Mouse (Mus musculus): ENCODE measurements around the gene Tmx2.
A peak's percentile ranks its signal among the peaks of the same experiment; 100 is the strongest.
"Not testable (repeated sequence)": the region's sequence is repeated elsewhere in the genome, so short reads cannot be mapped to it uniquely, and the experiment has no call there.

The Tmx2 gene

GRCm38 (mm10) chr2:84688080-84688844, 9.3 kb upstream of the Tmx2 start:
- DNase-seq (ENCODE audit: inconsistent age in 2 of 2, low spot score in 1 of 2) = no peak

DNA sequence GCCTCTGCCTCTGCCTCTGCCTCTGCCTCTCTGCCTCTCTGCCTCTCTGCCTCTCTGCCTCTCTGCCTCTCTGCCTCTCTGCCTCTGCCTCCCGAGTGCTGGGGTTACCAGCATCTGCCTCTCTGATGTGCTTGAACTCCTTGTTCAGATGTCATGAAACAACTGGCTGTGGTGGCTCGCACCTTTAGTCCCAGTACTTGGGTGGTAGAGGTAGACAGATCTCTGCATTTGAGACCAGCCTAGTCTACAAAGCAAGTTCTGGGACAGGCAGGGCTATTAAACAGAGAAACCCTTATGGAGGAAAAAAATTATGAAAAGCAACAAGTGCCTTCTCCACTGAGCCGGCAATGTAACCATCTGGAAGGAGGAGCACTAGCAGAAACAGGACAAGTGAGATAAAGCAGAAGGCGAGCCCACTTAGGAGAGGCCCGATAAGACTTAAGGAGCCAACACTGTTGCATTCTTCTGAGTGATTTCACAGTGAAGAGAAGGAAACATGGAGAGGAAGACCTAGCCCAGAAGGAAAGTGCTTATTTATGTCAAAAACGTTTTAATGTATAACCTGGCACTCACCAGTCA, 3.8 kb upstream of the Tmx2 start:
- no peak for DNase-seq (ENCODE audit: inconsistent age in 2 of 2, low spot score in 1 of 2)

DNA sequence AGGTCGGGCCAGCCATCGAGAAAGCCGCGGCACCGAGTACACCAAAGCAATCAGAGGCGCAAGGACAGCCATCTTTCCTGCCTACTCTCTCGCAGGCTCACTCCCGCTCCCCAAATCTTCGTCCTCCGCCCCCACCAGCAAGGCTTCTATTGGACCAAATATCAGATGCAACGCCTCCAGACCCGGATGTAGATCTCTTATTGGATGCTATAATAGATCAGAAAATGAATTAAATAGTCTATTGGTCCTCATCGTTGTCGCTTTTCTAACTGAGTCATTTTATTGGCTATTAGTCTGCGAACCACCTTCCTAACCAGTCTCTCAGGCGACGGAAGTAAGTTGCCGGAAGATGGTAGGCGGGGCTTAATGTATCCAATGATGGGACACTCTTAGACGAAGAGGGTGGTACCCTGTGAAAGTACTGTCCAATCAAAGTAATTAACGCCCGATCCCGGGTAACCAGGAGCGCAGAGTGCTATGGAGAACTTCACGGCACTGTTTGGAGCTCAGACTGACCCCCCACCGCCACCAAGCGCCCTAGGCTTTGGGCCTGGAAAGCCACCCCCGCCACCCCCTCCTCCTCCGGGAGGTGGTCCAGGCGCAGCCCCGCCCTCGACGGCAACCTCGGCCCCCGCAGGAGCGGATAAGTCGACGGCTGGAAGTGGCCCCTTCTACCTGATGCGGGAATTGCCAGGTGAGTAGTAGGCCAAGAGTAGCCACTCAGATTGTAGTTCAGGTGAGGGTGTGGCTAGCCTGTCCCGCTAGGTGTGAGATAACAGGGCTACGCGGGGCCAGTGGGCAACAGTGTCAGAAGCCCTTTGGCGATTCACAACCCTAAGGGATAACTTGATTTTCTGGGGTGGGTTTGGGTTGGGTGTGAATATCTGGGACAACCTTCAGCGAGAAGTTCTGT, 716 bp downstream of the Tmx2 start, which contains the start of the genes Gm28635 and Med19:
Gm28635 (minus strand) TSS at position 74 of the 913 bp plus-strand sequence.
Med19 (plus strand) TSS at position 435 of the 913 bp plus-strand sequence.
- DNase-seq (ENCODE audit: inconsistent age in 2 of 2, low spot score in 1 of 2) = peak; percentile 94 to 98

DNA sequence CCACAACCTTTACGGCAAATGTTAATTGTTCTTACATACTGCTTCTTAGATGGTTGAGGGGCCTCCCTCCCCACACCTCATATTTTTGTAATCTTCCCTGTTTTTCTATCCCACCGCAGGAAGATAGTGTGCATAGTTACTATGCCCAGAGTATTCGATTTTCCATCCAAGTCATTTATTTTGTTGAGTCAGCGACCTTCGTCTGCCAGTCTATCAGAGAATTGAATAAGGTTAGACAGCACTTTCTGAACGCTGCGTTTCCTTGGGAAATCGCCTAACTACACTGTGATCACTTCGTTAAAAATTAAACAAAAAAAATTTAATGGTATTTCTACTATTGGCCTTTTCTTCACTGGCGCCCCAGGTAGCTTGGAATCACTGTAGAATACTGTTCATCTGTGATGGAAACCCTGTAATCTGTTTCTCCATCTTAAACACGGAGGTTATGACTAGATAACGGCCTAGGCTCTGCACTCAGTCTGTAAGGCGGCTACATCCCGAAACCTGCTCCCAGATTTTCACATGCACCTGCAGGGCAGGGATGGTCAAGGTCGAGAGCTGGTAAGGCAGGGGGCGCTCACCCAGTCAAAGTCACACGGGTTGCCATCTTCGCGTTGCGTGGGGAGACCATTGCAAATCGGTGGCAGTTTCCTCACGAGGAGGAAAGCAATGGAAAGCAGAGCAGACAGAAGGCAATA, 1.5 kb downstream of the Tmx2 start:
- no peak for DNase-seq (ENCODE audit: inconsistent age in 2 of 2, low spot score in 1 of 2)

GRCm38 (mm10) chr2:84671535-84671934, 7.4 kb downstream of the Tmx2 start:
- DNase-seq (ENCODE audit: inconsistent age in 2 of 2, low spot score in 1 of 2) = not testable (repeated sequence)

DNA sequence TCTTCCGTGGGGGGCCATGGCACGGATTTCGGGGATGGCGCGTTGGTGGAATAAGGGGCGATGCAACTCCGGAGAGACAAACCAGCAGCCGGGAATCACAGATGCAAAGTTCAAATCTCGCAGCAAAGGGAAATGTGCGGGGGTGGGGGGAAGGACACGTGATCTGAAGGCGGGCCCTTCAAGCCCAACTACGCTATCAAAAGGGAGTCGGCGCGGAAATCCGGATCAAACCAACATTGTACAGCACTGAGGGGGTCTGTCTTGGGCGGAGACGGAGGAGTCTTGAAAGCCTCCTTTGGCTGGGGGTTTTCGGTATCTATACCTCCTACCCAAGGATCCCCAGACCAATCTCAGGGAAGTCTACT, 8.4 kb downstream of the Tmx2 start, which contains the start of gene Selenoh:
Selenoh (minus strand) TSS at position 202 of the 365 bp plus-strand sequence.
- DNase-seq (ENCODE audit: inconsistent age in 2 of 2, low spot score in 1 of 2) = peak; percentile 81 to 94

- DNase-seq (ENCODE audit: inconsistent age in 2 of 2, low spot score in 1 of 2) = no peak
Observed at GRCm38 (mm10) chr2:84669828-84670568, 8.9 kb downstream of the Tmx2 start.

DNA sequence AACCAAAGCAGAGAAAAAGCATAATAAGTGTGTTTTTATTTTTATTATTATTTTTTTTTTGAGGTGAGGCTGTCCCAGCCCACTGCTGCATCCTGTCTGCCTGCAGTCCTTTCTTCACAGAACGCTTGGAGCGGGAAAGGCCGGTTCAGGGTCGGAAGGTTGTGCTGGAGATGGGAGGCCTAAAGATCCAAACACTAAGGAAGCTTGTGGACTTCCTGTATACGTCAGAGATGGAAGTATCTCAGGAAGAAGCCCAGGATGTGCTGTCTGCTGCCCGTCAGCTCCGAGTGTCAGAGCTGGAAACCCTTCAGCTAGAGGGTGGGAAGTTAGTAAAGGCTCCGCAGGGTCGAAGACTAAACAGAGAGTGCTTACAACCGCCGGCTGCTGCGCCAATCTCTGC, 12.9 kb downstream of the Tmx2 start:
- DNase-seq (ENCODE audit: inconsistent age in 2 of 2, low spot score in 1 of 2) = peak in 1 of 2 experiments; percentile 41

- peak; percentile 55 to 75 for DNase-seq (ENCODE audit: inconsistent age in 2 of 2, low spot score in 1 of 2)
Observed at GRCm38 (mm10) chr2:84662866-84663265, 16.1 kb downstream of the Tmx2 start.

DNA sequence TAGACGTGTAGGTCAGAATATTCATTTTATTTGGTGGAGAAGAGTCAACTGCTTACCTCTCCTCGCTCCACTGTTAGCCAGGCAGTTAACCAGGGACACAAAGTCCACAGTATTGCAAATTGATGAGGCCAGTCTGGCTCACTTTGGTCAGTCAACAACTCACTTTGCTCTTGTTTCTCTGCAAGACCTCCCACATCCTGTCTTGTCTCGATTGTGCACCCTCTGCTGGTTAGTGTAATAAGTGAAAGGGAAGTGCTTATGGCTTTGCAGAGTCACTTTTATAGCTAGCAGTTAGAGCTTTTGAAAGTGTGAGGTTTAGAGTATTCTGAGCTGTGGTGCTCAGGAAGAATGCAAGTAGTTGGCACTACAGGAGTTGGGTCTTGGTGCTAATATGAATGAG, 18.7 kb downstream of the Tmx2 start:
- DNase-seq (ENCODE audit: inconsistent age in 2 of 2, low spot score in 1 of 2) = peak in 1 of 2 experiments; percentile 87

DNA sequence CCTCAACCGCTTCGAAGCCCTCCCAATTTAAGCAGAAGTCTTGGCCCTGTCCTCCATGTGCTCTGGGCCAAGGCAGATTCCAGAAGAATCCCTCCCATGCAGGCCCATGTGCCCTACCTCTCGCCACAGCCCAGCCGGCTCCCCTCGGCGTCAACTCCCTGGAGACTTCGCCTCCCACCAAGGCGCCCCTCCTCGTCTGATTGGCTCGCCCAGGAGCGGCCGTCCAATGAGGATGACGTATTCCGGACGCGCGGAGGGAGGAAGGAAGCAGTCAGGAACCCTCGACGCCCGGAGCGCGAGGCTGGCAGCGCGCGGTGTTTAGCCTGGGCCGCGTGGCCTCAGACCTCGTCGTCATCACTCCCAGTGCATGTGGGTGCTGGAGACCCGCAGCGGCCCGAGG, 20.1 kb downstream of the Tmx2 start, which contains the start of gene Btbd18:
Btbd18 (plus strand) TSS at position 274 of the 400 bp plus-strand sequence.
- no peak for DNase-seq (ENCODE audit: inconsistent age in 2 of 2, low spot score in 1 of 2)

GRCm38 (mm10) chr2:84655864-84656263, 23.1 kb downstream of the Tmx2 start:
- no peak for DNase-seq (ENCODE audit: inconsistent age in 2 of 2, low spot score in 1 of 2)

DNA sequence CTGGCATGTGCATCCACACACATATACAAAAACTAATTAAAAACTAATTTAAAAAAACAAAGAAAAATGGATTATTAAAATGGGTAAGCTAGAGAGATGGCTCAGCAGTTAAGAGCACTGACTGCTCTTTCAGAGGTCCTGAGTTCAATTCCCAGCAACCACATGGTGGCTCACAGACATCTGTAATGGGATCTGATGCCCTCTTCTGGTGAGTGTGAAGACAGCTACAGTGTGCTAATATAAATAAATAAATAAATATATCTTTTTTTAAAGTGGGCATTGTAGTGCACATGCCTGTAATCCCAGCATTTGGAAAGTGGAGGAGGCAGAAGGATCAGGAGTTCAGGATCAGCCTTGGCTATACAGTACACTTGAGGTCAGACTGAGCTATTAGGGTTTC, 25.6 kb downstream of the Tmx2 start:
- DNase-seq (ENCODE audit: inconsistent age in 2 of 2, low spot score in 1 of 2) = no peak

GRCm38 (mm10) chr2:84650464-84651195, 28.3 kb downstream of the Tmx2 start, which contains the start of gene Ctnnd1:
TSS of gene Ctnnd1 (minus strand) at chr2:84650765.
- peak; percentile 89 to 97 for DNase-seq (ENCODE audit: inconsistent age in 2 of 2, low spot score in 1 of 2)

GRCm38 (mm10) chr2:84649674-84650073, 29.3 kb downstream of the Tmx2 start:
- peak in 1 of 2 experiments; percentile 77 for DNase-seq (ENCODE audit: inconsistent age in 2 of 2, low spot score in 1 of 2)

DNA sequence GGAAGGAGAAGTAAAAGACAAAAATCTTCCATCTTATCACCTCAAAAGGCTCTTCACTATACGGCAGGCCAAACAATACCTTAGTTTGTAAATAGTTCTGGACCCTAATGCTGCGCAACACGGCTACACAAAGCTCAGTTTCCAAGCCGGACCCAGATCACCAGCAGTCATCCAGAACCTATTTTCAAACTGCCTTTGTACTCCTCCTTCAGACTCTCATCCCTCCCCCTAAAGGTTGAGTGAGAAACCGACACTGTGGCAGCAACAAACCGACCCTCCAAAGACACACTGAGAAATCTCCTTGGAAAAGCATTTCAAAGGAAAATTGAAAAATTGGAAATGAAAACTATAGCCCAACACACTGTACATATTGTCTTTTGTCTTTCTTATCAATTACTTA, 30.6 kb downstream of the Tmx2 start:
- DNase-seq (ENCODE audit: inconsistent age in 2 of 2, low spot score in 1 of 2) = peak in 1 of 2 experiments; percentile 72

GRCm38 (mm10) chr2:84647051-84647568, 31.8 kb downstream of the Tmx2 start:
- DNase-seq (ENCODE audit: inconsistent age in 2 of 2, low spot score in 1 of 2) = peak in 1 of 2 experiments; percentile 56

GRCm38 (mm10) chr2:84646138-84646537, 32.8 kb downstream of the Tmx2 start:
- no peak for DNase-seq (ENCODE audit: inconsistent age in 2 of 2, low spot score in 1 of 2)

DNA sequence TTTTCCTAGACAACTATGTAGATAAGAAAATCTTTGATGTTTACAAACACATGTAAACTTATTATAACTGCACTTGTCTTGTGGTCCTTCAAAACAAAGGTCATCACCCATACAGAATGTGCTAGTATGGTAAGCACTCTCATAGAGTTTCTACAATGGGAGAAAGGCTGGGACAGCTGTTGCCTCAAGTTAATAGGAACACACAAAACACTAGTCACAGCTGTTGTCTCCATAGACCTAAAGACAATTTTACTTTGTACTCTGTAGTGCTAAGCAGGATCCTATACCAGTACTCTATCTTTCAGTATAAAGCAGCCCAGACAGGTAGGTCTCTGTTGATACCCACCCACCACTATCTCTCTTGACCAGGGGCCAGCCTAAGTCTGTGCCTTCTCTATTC, 38.1 kb downstream of the Tmx2 start:
- DNase-seq (ENCODE audit: inconsistent age in 2 of 2, low spot score in 1 of 2) = peak in 1 of 2 experiments; percentile 37

Measured in adrenal gland, adult (tissue).